Mouse (Mus musculus) G1E (cell line): ENCODE data around the gene Slc40a1. TPM values are rescaled to one million over a fixed set of nuclear protein-coding genes. Genes with fewer than 3 reads are reported as not detected.
A peak's percentile ranks its signal among the peaks of the same experiment; 100 is the strongest.

Source experiments
- ATAC-seq: 2 replicates; pipeline ENCODE4 v1.8.0; 2016; ENCODE audit warnings: mild to moderate bottlenecking; ENCODE audit not compliant: insufficient number of reproducible peaks, poor library complexity, low FRiP score, severe bottlenecking; ENCODE audit errors: extremely low read depth
- DNase-seq: peaks from one replicate; pipeline ENCODE4 v3.0.0; 2012; ENCODE audit warnings: low spot score
- H3K27me3 ChIP-seq: 2 replicates; pipeline ENCODE4 v1.6.1; 2012; ENCODE audit warnings: mild to moderate bottlenecking, low read length, inconsistent platforms; ENCODE audit not compliant: insufficient read depth
- H3K36me3 ChIP-seq: replicated peaks from 2 replicates; pipeline ENCODE3; 2012; ENCODE audit warnings: mild to moderate bottlenecking, inconsistent platforms
- H3K4me1 ChIP-seq: 2 replicates; pipeline ENCODE4 v1.6.1; 2012; ENCODE audit warnings: low read depth, low read length, inconsistent platforms, mixed read lengths; ENCODE audit not compliant: insufficient read depth
- H3K4me3 ChIP-seq: 2 replicates; pipeline ENCODE4 v1.5.1; 2012; ENCODE audit warnings: low read depth, mild to moderate bottlenecking, inconsistent platforms, low read length, moderate library complexity, mixed read lengths
- H3K9me3 ChIP-seq: replicated peaks from 2 replicates; pipeline ENCODE4 v1.6.1; 2012; ENCODE audit warnings: inconsistent platforms
- CTCF ChIP-seq: IDR thresholded peaks from 2 replicates; pipeline ENCODE4 v1.5.1; 2012; ENCODE audit warnings: low read depth, low read length, inconsistent platforms, mixed read lengths
- polyA plus RNA-seq: library from polyadenylated mRNA; stranded (reverse); fragments of >175 nt; gene quantifications from 2 replicates; pipeline ENCODE4 v1.2.3, GENCODE M21; 2012
- total RNA-seq, 2 experiments: library from RNA; stranded (forward) in 1 of 2; stranded (reverse) in 1 of 2; fragments of 200-1000 nt in 1 of 2; fragments of >200 nt in 1 of 2; fragmentation: Nextera tagmentation in 1 of 2; gene quantifications; 2 replicates each; pipeline ENCODE4 v1.2.3; 2014 to 2017

Slc40a1 gene
- total and polyA plus RNA-seq, 3 experiments, result 2.9 to 56.4 (median 43.3) TPM

DNA sequence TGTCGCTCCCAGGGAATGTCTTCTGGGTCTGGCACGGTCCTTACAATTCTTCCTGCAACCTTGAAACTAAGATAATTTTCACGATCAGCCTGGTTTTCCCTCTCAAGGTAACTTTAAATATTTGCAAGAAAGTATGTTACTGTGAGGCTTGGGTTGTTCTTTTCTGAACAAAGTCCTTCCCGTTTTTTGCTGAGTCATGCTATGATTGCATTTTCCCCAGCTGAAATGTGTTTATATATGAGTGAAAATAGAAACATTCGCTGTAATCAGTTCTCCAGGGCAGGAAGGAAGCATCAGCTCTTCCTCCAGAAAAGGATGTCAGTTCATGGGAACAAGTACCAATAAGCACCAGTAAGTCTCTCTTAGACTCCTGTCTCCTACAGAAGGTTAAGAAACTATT, 66.0 kb downstream of the Slc40a1 start:
- Histone ChIP-seq H3K27me3 (no peaks in the 10 kb centered on the region), H3K4me3 (no peak overlapping the region), H3K4me1 (peaks cover 16% of the 10 kb centered on the region), H3K9me3 (peaks cover 6% of the 10 kb centered on the region), H3K36me3 (no peaks in the 10 kb centered on the region)
- ATAC-seq (peak; percentile 76; the same call in 1 of the 2 replicates), DNase-seq (no peak)
- no peak for TF ChIP-seq CTCF

Other genes with a start within 250 kb of the Slc40a1 start
- gene Wdr75, start 131.4 kb downstream of the Slc40a1 start, total RNA-seq (2014; fragmentation: Nextera tagmentation), result 137 and 162 TPM in 2 replicates
- gene Wdr75, start 131.4 kb downstream of the Slc40a1 start, total RNA-seq (2017), result 136 TPM in 2 replicates
- gene Wdr75, start 131.4 kb downstream of the Slc40a1 start, polyA plus RNA-seq, result 6.3 and 12.5 TPM in 2 replicates
- gene Gm5269, start 36.2 kb downstream of the Slc40a1 start, total RNA-seq (2014; fragmentation: Nextera tagmentation), result not detected in 2 replicates
- not detected in 2 replicates for gene Gm5269, start 36.2 kb downstream of the Slc40a1 start, total RNA-seq (2017)
- gene Gm5269, start 36.2 kb downstream of the Slc40a1 start, polyA plus RNA-seq, result not detected in 2 replicates
- gene Dnah7b, start 139.8 kb upstream of the Slc40a1 start, total RNA-seq (2014; fragmentation: Nextera tagmentation), result not detected in 2 replicates
- 0.23 and 0.76 TPM in 2 replicates for gene Dnah7b, start 139.8 kb upstream of the Slc40a1 start, total RNA-seq (2017)
- gene Dnah7b, start 139.8 kb upstream of the Slc40a1 start, polyA plus RNA-seq, result not detected in 2 replicates